Mouse (Mus musculus): Measurements from ENCODE around the gene Ctsd.
"Not testable (repeated sequence)": the region's sequence is repeated elsewhere in the genome, so short reads cannot be mapped to it uniquely, and the experiment has no call there.

The Ctsd gene

DNA sequence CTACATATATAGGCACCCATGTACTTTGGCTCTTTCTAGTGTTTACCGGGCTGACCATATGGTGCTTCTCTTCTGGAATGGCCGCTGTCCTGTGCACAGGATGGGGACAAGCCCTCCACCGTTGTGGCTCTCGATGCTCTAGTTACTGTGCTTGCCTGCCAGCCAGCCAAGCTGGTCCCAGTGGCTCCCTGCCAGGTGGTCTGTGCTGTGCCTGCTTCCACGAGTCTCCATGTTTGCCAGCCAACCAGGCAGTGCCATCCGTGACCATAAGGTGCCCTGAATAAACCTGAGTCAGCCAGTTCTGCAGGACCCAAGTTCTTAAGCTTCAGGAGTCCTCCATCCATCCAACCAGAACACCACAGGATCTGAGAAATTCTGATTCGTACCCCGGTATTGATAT, 52.7 kb downstream of the Ctsd start:
- no peak for DNase-seq (ENCODE audit: low spot score in 2 of 2)

DNA sequence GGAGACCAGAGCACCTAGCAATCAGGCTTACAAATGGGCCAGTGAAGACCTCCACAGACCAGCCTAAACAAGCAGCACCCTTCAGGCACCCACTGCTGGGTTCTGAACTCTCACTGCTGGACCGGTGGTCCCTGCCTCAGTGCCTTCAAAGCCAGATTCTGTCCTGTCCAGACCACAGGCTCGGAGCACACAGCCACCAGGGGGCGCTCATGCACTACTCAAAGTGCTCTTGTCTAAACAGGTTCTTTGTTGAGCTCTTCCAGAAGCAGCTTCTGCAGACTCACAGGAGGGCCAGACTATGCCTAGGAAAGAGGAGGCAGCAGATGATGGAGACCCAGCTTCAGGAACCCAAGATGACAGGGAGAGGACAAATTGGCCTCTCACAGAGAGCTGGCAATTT, 53.6 kb downstream of the Ctsd start:
- peak; percentile 74 to 84 for DNase-seq (ENCODE audit: low spot score in 2 of 2)

DNA sequence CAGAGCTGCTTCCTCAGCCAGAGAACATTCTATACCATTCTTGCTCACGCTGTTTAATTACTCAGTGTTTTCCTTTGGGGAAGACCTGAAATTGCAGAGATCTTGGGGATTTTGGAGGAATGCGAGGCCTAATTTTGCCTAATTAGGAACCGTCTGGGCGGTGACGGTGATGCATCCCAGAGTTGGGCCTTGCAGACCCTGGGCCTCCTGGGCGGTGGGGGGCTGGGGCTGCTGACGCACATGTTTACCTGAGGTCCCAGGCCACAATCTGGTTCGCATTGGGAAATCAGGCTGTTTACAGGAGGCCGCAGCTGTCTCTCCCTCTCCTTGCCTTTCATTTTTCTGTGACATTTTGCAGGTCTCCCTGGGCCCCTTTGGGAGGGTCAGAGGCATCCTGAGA, 55.1 kb downstream of the Ctsd start:
- not testable (repeated sequence) for DNase-seq (ENCODE audit: low spot score in 2 of 2)

DNA sequence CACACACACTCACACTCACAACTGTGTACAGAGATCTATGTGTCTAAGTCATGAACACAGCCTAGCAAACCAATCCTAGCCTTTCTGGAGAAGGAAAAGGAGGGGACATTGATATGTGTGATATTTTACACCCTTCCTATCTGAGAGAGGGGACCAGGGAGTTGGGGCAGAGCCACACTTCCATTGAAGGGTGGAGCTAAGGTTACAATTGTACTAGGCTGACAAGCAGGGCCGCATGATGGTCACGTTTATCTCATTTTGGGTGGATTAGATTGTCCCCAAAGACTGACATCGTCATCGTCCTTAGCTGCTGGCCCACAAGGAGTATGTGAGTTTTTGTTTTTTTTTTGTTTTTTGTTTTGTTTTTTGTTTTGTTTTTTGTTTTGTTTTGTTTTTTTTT, 56.6 kb downstream of the Ctsd start:
- DNase-seq (ENCODE audit: low spot score in 2 of 2): no peak

DNA sequence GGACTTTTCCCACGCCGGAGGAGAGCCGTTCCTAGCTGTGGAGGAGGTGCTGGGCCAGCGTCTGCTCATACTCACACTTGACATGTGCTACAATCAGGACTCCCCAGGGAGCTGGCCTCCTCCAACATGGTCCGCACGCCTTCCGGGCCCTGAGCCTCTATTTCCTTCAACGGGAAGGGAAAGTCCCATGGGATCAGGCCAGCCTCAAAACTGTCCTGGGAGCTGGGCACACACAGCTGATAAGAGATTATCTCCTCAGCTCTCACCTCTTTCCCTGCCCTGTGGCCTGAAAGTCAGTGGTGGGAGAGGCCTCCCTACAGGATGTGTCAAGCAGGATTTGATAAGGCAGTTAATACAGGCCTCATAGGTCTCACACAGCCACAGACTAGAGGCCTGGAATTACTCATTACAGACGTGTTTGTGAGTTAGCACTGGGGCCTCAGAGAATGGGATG, 57.5 kb downstream of the Ctsd start:
- no peak for DNase-seq (ENCODE audit: low spot score in 2 of 2)

DNA sequence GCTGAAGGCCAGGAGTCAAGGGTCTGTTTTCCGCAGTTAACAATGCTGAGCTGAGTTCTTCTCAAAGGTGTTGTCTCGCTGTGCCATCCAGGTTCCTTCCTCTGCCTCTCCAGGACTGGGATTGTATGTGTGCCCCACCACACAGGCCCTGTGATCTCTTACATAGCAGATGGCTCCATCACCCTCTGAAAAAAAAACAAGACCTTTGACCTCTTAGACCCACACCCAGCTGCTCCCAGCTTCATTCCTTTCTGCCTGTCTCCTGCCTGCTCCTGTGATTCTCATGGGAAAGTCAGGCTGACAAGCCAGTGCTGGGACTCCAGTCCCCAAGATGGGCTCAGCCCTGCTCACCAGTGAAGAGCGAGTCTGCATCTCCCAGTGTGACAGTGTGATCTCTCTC, 59.3 kb downstream of the Ctsd start:
- DNase-seq (ENCODE audit: low spot score in 2 of 2): no peak

DNA sequence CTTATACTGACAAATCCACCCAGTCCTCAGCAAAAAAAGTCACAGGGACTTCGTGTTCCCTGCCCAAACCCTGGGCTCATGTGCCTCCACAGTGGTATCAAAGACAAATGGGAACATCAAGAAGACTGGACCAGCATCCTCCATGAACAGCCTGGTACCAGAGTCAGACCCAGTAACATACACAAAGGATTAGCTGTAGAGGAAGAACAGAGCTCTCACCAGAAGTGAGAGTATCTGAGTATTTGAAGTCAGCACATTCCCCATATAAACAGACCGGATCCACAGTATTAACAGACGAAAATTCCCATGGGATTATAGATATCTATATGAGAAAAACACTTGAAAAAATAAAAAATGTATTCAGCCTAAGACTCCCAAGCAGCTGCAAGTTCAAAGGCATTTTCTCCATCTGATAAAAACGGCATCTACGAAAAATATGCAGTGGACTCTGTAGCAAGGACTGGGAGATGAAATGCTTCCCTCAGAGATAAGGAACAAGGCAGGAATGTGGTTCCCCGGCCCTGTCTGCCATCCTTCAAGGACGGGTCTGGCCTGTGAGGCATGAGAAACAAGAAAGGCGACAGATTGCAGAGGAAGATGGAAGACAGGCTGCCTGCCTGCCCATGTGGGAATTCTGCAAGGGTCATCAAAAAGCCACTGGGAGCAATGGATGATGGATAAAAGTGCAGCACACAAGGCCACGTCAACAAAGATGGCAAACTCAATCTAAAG, 61.0 kb downstream of the Ctsd start:
- no peak for DNase-seq (ENCODE audit: low spot score in 2 of 2)

All from spleen, postnatal 14 days (tissue).